ENCODE assay signal across 25 mouse cellular contexts in genomic region chr2:16172086-16172485, GRCm38 (mm10).
"Had no signal": no experiment of that assay in that cellular context is flagged by ENCODE, and none has a peak within 500 bp of the region (broad histone marks: within the 10 kb centered on the region; RNA-seq: fewer than 3 reads in every experiment).

No protein-coding gene starts in this region.

- H3K9ac ChIP-seq: heart, embryonic 12.5 days; hindbrain, embryonic 12.5 days; hindbrain, embryonic 14.5 days; intestine, embryonic 15.5 days; limb, embryonic 12.5 days had no signal

- H3K9me3 ChIP-seq: heart, embryonic 10.5 days; heart, embryonic 12.5 days; hindbrain, embryonic 10.5 days; hindbrain, embryonic 12.5 days; intestine, embryonic 15.5 days; limb, embryonic 10.5 days; limb, embryonic 12.5 days had no signal

- ATAC-seq: hindbrain, embryonic 16.5 days; inflammation-experienced regulatory T-cells, adult 6 months; intestine, embryonic 15.5 days; intestine, postnatal 0 days had no signal

- H3K4me3 ChIP-seq: heart, embryonic 10.5 days; heart, embryonic 12.5 days; hindbrain, embryonic 10.5 days; hindbrain, embryonic 12.5 days; intestine, embryonic 15.5 days; layer of hippocampus, adult 2 months; left cerebral cortex, adult 2 months; limb, embryonic 10.5 days; limb, embryonic 12.5 days had no signal

- H3K27ac ChIP-seq: heart, embryonic 10.5 days; hindbrain, embryonic 10.5 days; hindbrain, embryonic 12.5 days; hindbrain, embryonic 14.5 days; intestine, embryonic 15.5 days; layer of hippocampus, adult 2 months; left cerebral cortex, adult 2 months; limb, embryonic 10.5 days; limb, embryonic 12.5 days had no signal

- H3K36me3 ChIP-seq: heart, embryonic 10.5 days; heart, embryonic 12.5 days; hindbrain, embryonic 10.5 days; hindbrain, embryonic 12.5 days; intestine, embryonic 15.5 days; limb, embryonic 10.5 days; limb, embryonic 12.5 days had no signal

- DNase-seq: gastrocnemius, postnatal 14 days; gastrocnemius, postnatal 36 days; heart, adult 18-20 months; heart, postnatal 10 days; heart, postnatal 4 days; kidney, adult 18-20 months; kidney, adult 8-10 months; kidney, postnatal 10 days; kidney, postnatal 25 days; kidney, postnatal 4 days; liver had no signal

- H3K4me2 ChIP-seq: heart, embryonic 12.5 days; hindbrain, embryonic 12.5 days; hindbrain, embryonic 14.5 days; intestine, embryonic 15.5 days; limb, embryonic 12.5 days; liver, embryonic 11.5 days had no signal

- H3K4me1 ChIP-seq: heart, embryonic 10.5 days; heart, embryonic 12.5 days; hindbrain, embryonic 12.5 days; intestine, embryonic 15.5 days; limb, embryonic 10.5 days; limb, embryonic 12.5 days had no signal

- H3K27me3 ChIP-seq: heart, embryonic 12.5 days; hindbrain, embryonic 12.5 days; intestine, embryonic 15.5 days; limb, embryonic 12.5 days had no signal
